Mouse (Mus musculus) neural tube, embryonic 13.5 days (tissue): ENCODE measurements around the gene Tsc1. TPM values are rescaled to one million over a fixed set of nuclear protein-coding genes. Genes with fewer than 3 reads are reported as not detected.

Experiments
- ATAC-seq: fragments of 200-750 bp; cut with Nextera tagmentation; 2 replicates; pipeline ENCODE4 v1.8.0; 2017; ENCODE audit warnings: low read depth, mild to moderate bottlenecking, moderate TSS enrichment, moderate library complexity
- H3K27ac ChIP-seq: fragments of 300-500 bp; sonication (generic); replicated peaks from 2 replicates; pipeline ENCODE4 v1.5.1; 2015; ENCODE audit warnings: moderate library complexity, mild to moderate bottlenecking, inconsistent platforms
- H3K27me3 ChIP-seq: fragments of 300-500 bp; sonication (generic); 2 replicates; pipeline ENCODE4 v1.6.1; 2015; ENCODE audit warnings: mild to moderate bottlenecking, inconsistent platforms
- H3K36me3 ChIP-seq: fragments of 300-500 bp; sonication (generic); 2 replicates; pipeline ENCODE4 v1.6.1; 2015; ENCODE audit warnings: mild to moderate bottlenecking, inconsistent platforms
- H3K4me1 ChIP-seq: fragments of 300-500 bp; sonication (generic); replicated peaks from 2 replicates; pipeline ENCODE4 v1.6.1; 2015; ENCODE audit warnings: inconsistent platforms
- H3K4me2 ChIP-seq: fragments of 300-500 bp; sonication (generic); 2 replicates; pipeline ENCODE4 v1.6.1; 2015; ENCODE audit warnings: inconsistent platforms, mild to moderate bottlenecking, moderate library complexity
- H3K4me3 ChIP-seq: fragments of 300-500 bp; sonication (generic); 2 replicates; pipeline ENCODE4 v1.5.1; 2015; ENCODE audit warnings: mild to moderate bottlenecking, inconsistent platforms
- H3K9ac ChIP-seq: fragments of 300-500 bp; sonication (generic); 2 replicates; pipeline ENCODE4 v1.6.1; 2015; ENCODE audit warnings: moderate library complexity, mild to moderate bottlenecking, inconsistent platforms
- H3K9me3 ChIP-seq: fragments of 300-500 bp; sonication (generic); 2 replicates; pipeline ENCODE4 v1.6.1; 2016; ENCODE audit warnings: inconsistent platforms
- WGBS: fragments of 180-500 bp; shearing (Covaris S2); methylation state at CpG from one replicate; pipeline ENCODE4 v1.1.7; 2015; 5-methylcytosine and 5-hydroxymethylcytosine counted together
- polyA plus RNA-seq: library from polyadenylated mRNA; unstranded; fragments of >200 nt; fragmentation: Nextera tagmentation; extraction: Ambion mirVana; gene quantifications from 2 replicates; pipeline ENCODE4 v1.2.1, GENCODE M21; 2015

Gene Tsc1
- polyA plus RNA-seq, 1 experiment from 2014 or later: 30.2 TPM

DNA sequence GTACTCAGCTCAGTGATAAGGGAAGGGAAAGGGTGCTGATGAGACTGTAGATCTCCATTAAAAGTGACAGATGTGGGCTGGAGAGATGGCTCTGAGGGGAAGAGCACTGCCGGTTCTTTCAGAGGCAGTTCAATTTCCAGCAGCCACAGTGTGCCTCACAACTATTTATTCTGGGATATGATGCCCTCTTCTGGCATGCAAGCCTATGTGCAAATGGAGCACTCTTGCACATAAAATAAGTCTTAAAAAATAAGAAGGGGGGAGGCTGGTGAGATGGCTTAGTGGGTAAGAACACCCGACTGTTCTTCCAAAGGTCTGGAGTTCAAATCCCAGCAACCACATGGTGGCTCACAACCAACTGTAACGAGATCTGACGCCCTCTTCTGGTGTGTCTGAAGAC, 7.9 kb upstream of the Tsc1 start:
- 49% methylated on average over 4 of the region's 4 CpGs for whole genome bisulfite sequencing
- Histone ChIP-seq H3K4me2 (no peak overlapping the region), H3K9ac (no peak overlapping the region), H3K27me3 (no peaks in the 10 kb centered on the region), H3K9me3 (no peaks in the 10 kb centered on the region), H3K36me3 (no peaks in the 10 kb centered on the region), H3K4me1 (peaks cover 15% of the 10 kb centered on the region), H3K27ac (no peak overlapping the region), H3K4me3 (no peak overlapping the region)
- ATAC-seq: no peak

DNA sequence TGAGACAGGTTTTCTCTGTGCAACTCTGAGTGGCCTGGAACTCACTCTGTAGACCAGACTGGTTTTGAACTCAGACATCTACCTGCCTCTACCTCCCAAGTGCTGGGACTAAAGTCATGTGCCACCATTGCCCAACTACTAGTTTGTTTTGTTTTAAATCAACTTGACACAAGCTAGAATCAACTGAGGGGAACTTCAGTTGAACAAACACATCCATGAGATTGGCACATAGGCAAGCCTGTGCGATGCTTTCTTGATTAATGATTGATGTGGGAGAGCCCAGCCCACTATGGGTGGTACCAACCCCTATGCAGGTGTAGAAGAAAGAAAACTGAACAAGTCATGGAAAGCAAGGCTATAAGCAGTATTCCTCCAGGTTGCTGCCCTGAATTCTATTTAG, 5.8 kb upstream of the Tsc1 start:
- no peak overlapping the region for H3K27ac ChIP-seq
- no peak overlapping the region for H3K4me2 ChIP-seq
- ATAC-seq: no peak
- no peaks in the 10 kb centered on the region for H3K9me3 ChIP-seq
- H3K27me3 ChIP-seq: no peaks in the 10 kb centered on the region
- H3K36me3 ChIP-seq: no peaks in the 10 kb centered on the region
- H3K4me1 ChIP-seq: peaks cover 14% of the 10 kb centered on the region
- no peak overlapping the region for H3K4me3 ChIP-seq
- no peak overlapping the region for H3K9ac ChIP-seq
- 91% methylated on average over 1 of the region's 1 CpGs for WGBS

DNA sequence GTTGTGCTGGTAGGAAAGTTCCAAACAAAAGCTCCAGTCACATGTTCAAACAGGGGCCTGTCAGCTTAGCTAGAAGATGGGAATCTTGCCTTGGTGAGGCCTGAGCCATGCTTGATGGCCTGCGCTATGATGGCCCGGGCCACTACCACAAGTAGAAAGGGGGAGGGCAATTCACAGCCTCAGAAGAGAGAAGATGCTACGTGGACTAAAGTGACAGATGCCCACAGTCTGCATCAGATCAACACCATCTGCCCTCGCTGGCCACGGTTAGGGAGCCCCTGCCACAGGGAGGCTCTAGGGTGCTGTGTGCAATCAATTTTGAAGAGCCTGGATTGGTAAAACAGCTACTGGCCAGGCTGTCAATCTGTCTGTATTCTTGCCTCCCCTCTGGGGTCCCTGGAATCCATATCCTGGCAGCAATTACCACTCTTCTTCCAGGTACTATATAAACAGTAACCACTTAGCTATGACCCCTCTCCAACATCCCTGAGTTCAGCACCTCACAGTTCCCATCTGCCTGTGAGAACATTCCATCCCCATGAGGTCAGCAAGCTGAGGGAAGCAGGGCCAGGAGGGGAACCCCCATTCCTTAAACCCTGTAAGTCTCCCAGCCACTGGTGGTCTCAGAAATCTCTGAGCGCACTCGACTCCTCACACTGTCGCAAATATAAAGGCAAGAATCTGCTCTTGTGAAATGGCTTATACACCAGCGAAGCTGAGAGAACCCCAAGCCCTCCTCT, 3.8 kb upstream of the Tsc1 start:
- Histone ChIP-seq H3K36me3 (no peaks in the 10 kb centered on the region), H3K27me3 (no peaks in the 10 kb centered on the region), H3K9me3 (no peaks in the 10 kb centered on the region), H3K9ac (no peak overlapping the region), H3K4me1 (peaks cover 21% of the 10 kb centered on the region), H3K4me3 (no peak overlapping the region), H3K27ac (no peak overlapping the region), H3K4me2 (no peak overlapping the region)
- 85% methylated on average over 9 of the region's 9 CpGs for WGBS
- ATAC-seq: no peak

DNA sequence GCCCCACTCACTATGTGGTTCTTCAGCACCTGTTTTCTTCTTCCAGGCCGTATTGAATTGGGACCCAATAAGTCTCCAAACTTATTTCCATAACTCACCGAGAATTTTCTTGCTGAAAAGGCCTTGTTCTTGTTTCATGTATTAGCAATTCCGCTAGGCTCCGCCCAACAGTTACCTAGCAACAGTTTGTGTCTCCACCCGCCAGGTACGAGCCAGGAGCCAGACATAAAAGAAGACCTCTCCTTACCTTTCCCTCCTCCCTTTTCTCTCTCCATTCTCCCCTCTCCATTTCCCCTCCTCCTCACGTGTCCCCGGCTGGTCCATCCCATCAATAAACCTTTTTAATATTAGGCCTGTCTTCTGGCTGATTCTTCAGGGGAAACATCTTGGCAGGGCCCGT, 2.7 kb upstream of the Tsc1 start:
- no peak overlapping the region for H3K9ac ChIP-seq
- H3K9me3 ChIP-seq: no peaks in the 10 kb centered on the region
- peaks cover 31% of the 10 kb centered on the region for H3K4me1 ChIP-seq
- WGBS: 17% methylated on average over 9 of the region's 9 CpGs
- ATAC-seq: no peak
- H3K27me3 ChIP-seq: no peaks in the 10 kb centered on the region
- H3K4me3 ChIP-seq: no peak overlapping the region
- no peaks in the 10 kb centered on the region for H3K36me3 ChIP-seq
- peak overlapping the region; percentile 31 for H3K4me2 ChIP-seq
- H3K27ac ChIP-seq: no peak overlapping the region

- no peaks in the 10 kb centered on the region for H3K9me3 ChIP-seq
- no peak overlapping the region for H3K4me3 ChIP-seq
- H3K4me2 ChIP-seq: peak overlapping the region; percentile 31
- WGBS: 10% methylated on average over 9 of the region's 9 CpGs
- no peaks in the 10 kb centered on the region for H3K27me3 ChIP-seq
- H3K4me1 ChIP-seq: peaks cover 37% of the 10 kb centered on the region
- no peak overlapping the region for H3K27ac ChIP-seq
- H3K9ac ChIP-seq: no peak overlapping the region
- H3K36me3 ChIP-seq: no peaks in the 10 kb centered on the region
- no peak for ATAC-seq
Observed at GRCm38 (mm10) chr2:28638886-28639285, 2.1 kb upstream of the Tsc1 start.

DNA sequence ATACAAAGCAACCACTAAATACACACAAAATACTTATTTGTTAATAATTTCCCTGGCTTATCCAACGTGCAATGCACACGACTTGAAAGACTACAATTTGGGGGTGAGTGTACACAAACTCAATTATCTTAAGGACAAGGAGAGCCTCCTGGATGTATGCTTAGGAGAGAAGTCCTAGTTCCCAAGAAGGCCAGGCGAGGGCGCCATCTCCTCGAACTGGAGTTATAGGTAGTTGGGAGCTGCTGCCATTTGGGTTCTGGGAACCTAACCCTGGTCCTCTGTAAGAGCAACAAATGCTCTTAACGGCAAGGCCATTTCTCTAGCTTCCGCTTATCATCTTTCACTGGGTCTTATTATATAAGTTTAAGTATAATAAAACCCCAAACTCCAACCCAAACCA, 1.2 kb upstream of the Tsc1 start:
- peaks cover 38% of the 10 kb centered on the region for H3K4me1 ChIP-seq
- WGBS: 60% methylated on average over 7 of the region's 7 CpGs
- H3K27ac ChIP-seq: no peak overlapping the region
- H3K9me3 ChIP-seq: no peaks in the 10 kb centered on the region
- H3K27me3 ChIP-seq: no peaks in the 10 kb centered on the region
- H3K9ac ChIP-seq: no peak overlapping the region
- ATAC-seq: no peak
- no peaks in the 10 kb centered on the region for H3K36me3 ChIP-seq
- H3K4me2 ChIP-seq: no peak overlapping the region
- no peak overlapping the region for H3K4me3 ChIP-seq

DNA sequence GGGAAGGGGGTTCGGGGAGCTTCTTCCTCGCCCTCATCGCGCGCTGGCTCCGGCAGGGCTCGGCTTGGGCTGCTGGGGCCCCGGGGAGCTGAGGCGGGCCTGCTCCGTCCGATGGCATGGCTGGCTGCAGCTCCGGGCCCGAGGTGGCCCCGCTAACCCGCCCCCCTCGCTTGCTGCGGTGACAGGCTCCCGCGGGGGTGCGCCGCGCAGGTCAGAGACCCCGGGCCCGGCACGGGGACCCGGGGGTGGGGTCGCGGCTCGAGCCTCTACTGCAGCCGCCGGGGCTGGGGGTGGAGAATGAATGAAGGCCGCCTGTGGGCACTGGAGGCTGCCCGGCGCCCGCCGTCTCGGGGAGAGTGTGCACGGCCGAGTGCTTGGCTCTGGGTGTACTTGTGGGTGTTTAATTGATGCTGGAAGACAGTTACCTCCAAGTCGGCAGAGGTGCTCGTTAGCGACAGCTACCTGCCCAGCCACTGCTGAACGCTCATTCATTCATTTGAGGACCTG, 460 bp downstream of the Tsc1 start:
- Histone ChIP-seq H3K4me1 (peaks cover 38% of the 10 kb centered on the region), H3K27me3 (no peaks in the 10 kb centered on the region), H3K9ac (peak overlapping the region; percentile 93), H3K36me3 (no peaks in the 10 kb centered on the region), H3K9me3 (no peaks in the 10 kb centered on the region), H3K4me2 (peak overlapping the region; percentile 75), H3K27ac (peak overlapping the region; percentile 96), H3K4me3 (peak overlapping the region; percentile 99)
- peak; percentile 77 for ATAC-seq
- WGBS: under 1% methylated on average over 43 of the region's 43 CpGs

DNA sequence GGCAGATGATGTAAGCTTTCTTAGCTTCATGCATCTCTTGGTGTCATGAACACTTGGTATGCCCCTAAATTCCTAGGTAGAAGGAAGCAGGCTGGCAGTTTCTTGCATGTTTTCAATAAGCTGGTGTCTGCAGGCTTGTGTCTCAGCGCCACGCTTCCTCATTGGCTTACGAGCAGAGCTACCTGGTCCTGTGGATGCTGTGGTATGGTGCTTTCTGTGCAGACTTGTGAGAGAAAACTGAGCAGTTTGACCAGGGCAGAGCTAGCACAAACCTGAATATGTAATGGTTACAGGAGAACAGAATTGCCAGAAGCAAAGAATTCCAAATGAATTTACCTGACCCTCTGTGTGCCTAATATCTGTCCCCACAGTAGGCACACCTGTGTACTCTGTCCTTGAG, 2.1 kb downstream of the Tsc1 start:
- Histone ChIP-seq H3K27me3 (no peaks in the 10 kb centered on the region), H3K9me3 (no peaks in the 10 kb centered on the region), H3K27ac (no peak overlapping the region), H3K36me3 (no peaks in the 10 kb centered on the region), H3K4me2 (peak overlapping the region; percentile 75), H3K4me3 (peak overlapping the region; percentile 99), H3K4me1 (peaks cover 38% of the 10 kb centered on the region), H3K9ac (peak overlapping the region; percentile 93)
- WGBS: 85% methylated on average over 3 of the region's 3 CpGs
- no peak for ATAC-seq

GRCm38 (mm10) chr2:28650526-28650925, 9.5 kb downstream of the Tsc1 start:
- Histone ChIP-seq H3K4me2 (no peak overlapping the region), H3K4me3 (no peak overlapping the region), H3K9me3 (no peaks in the 10 kb centered on the region), H3K27ac (no peak overlapping the region), H3K9ac (no peak overlapping the region), H3K4me1 (peaks cover 7% of the 10 kb centered on the region; the same call in 1 of the 2 replicates), H3K36me3 (peaks cover 11% of the 10 kb centered on the region), H3K27me3 (no peaks in the 10 kb centered on the region)
- ATAC-seq: no peak

- ATAC-seq: no peak
- H3K9me3 ChIP-seq: no peaks in the 10 kb centered on the region
- H3K9ac ChIP-seq: no peak overlapping the region
- H3K4me2 ChIP-seq: no peak overlapping the region
- 95% methylated on average over 7 of the region's 7 CpGs for WGBS
- H3K4me1 ChIP-seq: peaks cover 6% of the 10 kb centered on the region; the same call in 1 of the 2 replicates
- H3K27ac ChIP-seq: no peak overlapping the region
- H3K4me3 ChIP-seq: no peak overlapping the region
- H3K36me3 ChIP-seq: peaks cover 32% of the 10 kb centered on the region
- H3K27me3 ChIP-seq: no peaks in the 10 kb centered on the region
Observed at GRCm38 (mm10) chr2:28653351-28653750, 12.3 kb downstream of the Tsc1 start.

GRCm38 (mm10) chr2:28654295-28654694, 13.3 kb downstream of the Tsc1 start:
- no peak for ATAC-seq
- Histone ChIP-seq H3K9ac (no peak overlapping the region), H3K4me1 (no peaks in the 10 kb centered on the region), H3K4me2 (no peak overlapping the region), H3K27ac (no peak overlapping the region), H3K9me3 (no peaks in the 10 kb centered on the region), H3K4me3 (no peak overlapping the region), H3K36me3 (peaks cover 41% of the 10 kb centered on the region), H3K27me3 (no peaks in the 10 kb centered on the region)
- WGBS: 67% methylated on average over 2 of the region's 2 CpGs

- Histone ChIP-seq H3K36me3 (peaks cover 60% of the 10 kb centered on the region), H3K4me3 (no peak overlapping the region), H3K27ac (no peak overlapping the region), H3K4me2 (no peak overlapping the region), H3K9me3 (no peaks in the 10 kb centered on the region), H3K27me3 (no peaks in the 10 kb centered on the region), H3K9ac (no peak overlapping the region), H3K4me1 (no peaks in the 10 kb centered on the region)
- WGBS: 72% methylated on average over 8 of the region's 8 CpGs
- no peak for ATAC-seq
Observed at GRCm38 (mm10) chr2:28656216-28656615, 15.2 kb downstream of the Tsc1 start.

DNA sequence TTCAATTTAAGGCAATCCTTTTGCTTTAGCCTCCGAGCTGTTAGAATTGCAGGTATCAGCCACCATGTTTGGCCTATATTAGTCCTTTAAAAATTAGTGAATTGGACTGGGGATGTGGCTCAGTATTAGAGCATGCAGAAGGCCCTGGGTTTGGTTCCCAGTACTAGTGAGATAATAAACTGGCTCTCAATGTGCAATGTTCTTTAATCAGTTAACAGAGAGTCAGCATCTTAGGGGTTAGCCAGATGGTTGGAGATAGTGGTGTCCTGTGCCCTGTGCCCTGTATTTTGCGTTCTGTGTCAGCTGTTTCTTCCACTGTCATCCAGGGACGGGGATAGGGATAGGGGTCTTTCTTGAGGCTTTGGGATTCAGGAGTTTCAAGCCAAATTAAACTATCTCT, 21.9 kb downstream of the Tsc1 start:
- no peak for ATAC-seq
- Histone ChIP-seq H3K4me2 (no peak overlapping the region), H3K9me3 (no peaks in the 10 kb centered on the region), H3K4me1 (no peaks in the 10 kb centered on the region), H3K4me3 (no peak overlapping the region), H3K9ac (no peak overlapping the region), H3K27me3 (no peaks in the 10 kb centered on the region), H3K36me3 (peaks cover 99% of the 10 kb centered on the region), H3K27ac (no peak overlapping the region)
- 93% methylated on average over 3 of the region's 3 CpGs for WGBS
